Mouse (Mus musculus): Measurements from ENCODE around the gene Dnah1. TPM values are rescaled to one million over a fixed set of nuclear protein-coding genes. Genes with fewer than 3 reads are reported as not detected.

The Dnah1 gene
- total and polyA plus RNA-seq, 2 experiments = under 0.01 to 0.04 TPM

DNA sequence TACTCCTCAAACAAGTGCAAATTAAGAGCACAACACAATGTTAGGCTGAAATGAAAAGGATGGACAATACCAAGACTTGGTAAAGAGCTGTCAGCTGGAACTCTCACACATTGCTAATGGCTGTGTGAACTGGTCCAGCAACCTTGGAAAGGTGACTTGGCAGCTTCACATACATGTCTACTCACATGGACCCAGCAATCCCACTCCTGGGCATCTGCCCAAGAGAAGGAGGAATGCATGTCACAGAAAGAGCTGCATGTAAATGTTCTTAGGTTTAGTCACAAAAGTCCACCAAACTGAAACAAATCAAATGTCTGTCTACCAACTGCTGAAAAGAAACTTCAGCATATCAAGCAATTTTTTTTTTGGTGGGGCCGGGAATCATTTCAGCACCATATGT, 77.8 kb downstream of the Dnah1 start:
- DNase-seq (ENCODE audit: extremely low read depth, low read depth, low spot score) = no peak
- Histone ChIP-seq H3K27ac (replicated peaks; ENCODE audit: insufficient read depth, low read depth, low read length) (no peak overlapping the region), H3K9ac (ENCODE audit: low read depth, low read length) (no peak overlapping the region), H3K4me1 (ENCODE audit: control insufficient read depth, insufficient read depth, low read length) (no peaks in the 10 kb centered on the region; the same call in 1 of the 2 replicates), H3K4me3 (ENCODE audit: insufficient read depth, low read depth, low read length) (no peak overlapping the region), H3K79me2 (ENCODE audit: control insufficient read depth, insufficient read depth, low read length) (no peaks in the 10 kb centered on the region), H3K27me3 (ENCODE audit: control insufficient read depth, insufficient read depth, low read length) (no peaks in the 10 kb centered on the region), H3K36me3 (ENCODE audit: control insufficient read depth, insufficient read depth, low read length) (0 out of 2 replicates have a peak, but pooled peaks cover 4% of the 10 kb centered on the region)
- 82% methylated on average over 1 of the region's 1 CpGs for WGBS
- TF ChIP-seq CTCF (IDR thresholded peaks at IDR 0.05; ENCODE audit: low read depth, low read length) (no peak), POLR2A (IDR thresholded peaks at IDR 0.05; ENCODE audit: extremely low read depth, insufficient read depth, low read length) (no peak)

DNA sequence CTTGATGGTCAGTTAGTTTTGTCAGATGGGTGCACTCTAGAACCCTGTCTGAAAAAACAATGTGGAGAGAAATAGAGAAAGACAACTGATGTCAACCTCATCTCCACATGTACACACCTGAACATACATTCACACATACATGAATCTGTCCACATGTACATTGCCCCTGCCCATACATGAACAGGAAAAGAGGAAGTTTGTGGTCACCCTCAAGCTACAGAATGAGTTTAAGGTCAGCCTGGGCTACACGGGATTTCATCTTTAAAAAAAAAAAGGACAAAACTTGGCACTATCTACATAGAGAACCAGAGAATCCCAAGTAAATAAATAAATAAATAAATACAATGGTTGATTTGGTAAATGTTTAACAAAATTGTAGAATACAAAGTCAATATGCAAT, 78.9 kb downstream of the Dnah1 start:
- Histone ChIP-seq H3K79me2 (ENCODE audit: control insufficient read depth, insufficient read depth, low read length) (no peaks in the 10 kb centered on the region), H3K4me1 (ENCODE audit: control insufficient read depth, insufficient read depth, low read length) (no peaks in the 10 kb centered on the region), H3K36me3 (ENCODE audit: control insufficient read depth, insufficient read depth, low read length) (peaks cover 4% of the 10 kb centered on the region; the same call in 1 of the 2 replicates), H3K9ac (ENCODE audit: low read depth, low read length) (no peak overlapping the region), H3K27me3 (ENCODE audit: control insufficient read depth, insufficient read depth, low read length) (no peaks in the 10 kb centered on the region), H3K27ac (replicated peaks; ENCODE audit: insufficient read depth, low read depth, low read length) (no peak overlapping the region), H3K4me3 (ENCODE audit: insufficient read depth, low read depth, low read length) (no peak overlapping the region)
- no peak for DNase-seq (ENCODE audit: extremely low read depth, low read depth, low spot score)
- TF ChIP-seq CTCF (IDR thresholded peaks at IDR 0.05; ENCODE audit: low read depth, low read length) = no peak
- no peak for TF ChIP-seq POLR2A (IDR thresholded peaks at IDR 0.05; ENCODE audit: extremely low read depth, insufficient read depth, low read length)
- WGBS = 62% methylated on average over 1 of the region's 1 CpGs

- no peak overlapping the region for H3K4me3 ChIP-seq (ENCODE audit: insufficient read depth, low read depth, low read length)
- H3K9ac ChIP-seq (ENCODE audit: low read depth, low read length) = no peak overlapping the region
- H3K27ac ChIP-seq (replicated peaks; ENCODE audit: insufficient read depth, low read depth, low read length) = no peak overlapping the region
- DNase-seq (ENCODE audit: extremely low read depth, low read depth, low spot score) = no peak
- H3K4me1 ChIP-seq (ENCODE audit: control insufficient read depth, insufficient read depth, low read length) = no peaks in the 10 kb centered on the region
- no peaks in the 10 kb centered on the region for H3K79me2 ChIP-seq (ENCODE audit: control insufficient read depth, insufficient read depth, low read length)
- no peak for TF ChIP-seq CTCF (IDR thresholded peaks at IDR 0.05; ENCODE audit: low read depth, low read length)
- no peak for TF ChIP-seq POLR2A (IDR thresholded peaks at IDR 0.05; ENCODE audit: extremely low read depth, insufficient read depth, low read length)
- H3K27me3 ChIP-seq (ENCODE audit: control insufficient read depth, insufficient read depth, low read length) = no peaks in the 10 kb centered on the region
- H3K36me3 ChIP-seq (ENCODE audit: control insufficient read depth, insufficient read depth, low read length) = peaks cover 4% of the 10 kb centered on the region; the same call in 1 of the 2 replicates
- WGBS = 81% methylated on average over 3 of the region's 3 CpGs
These were observed 83.2 kb downstream of the Dnah1 start for GRCm38 (mm10) chr14:31240528-31240927.

GRCm38 (mm10) chr14:31237101-31237882, 86.4 kb downstream of the Dnah1 start:
- Histone ChIP-seq H3K9ac (ENCODE audit: low read depth, low read length) (no peak overlapping the region), H3K4me1 (ENCODE audit: control insufficient read depth, insufficient read depth, low read length) (no peaks in the 10 kb centered on the region), H3K27me3 (ENCODE audit: control insufficient read depth, insufficient read depth, low read length) (no peaks in the 10 kb centered on the region), H3K27ac (replicated peaks; ENCODE audit: insufficient read depth, low read depth, low read length) (no peak overlapping the region), H3K79me2 (ENCODE audit: control insufficient read depth, insufficient read depth, low read length) (no peaks in the 10 kb centered on the region), H3K36me3 (ENCODE audit: control insufficient read depth, insufficient read depth, low read length) (no peaks in the 10 kb centered on the region; the same call in 1 of the 2 replicates), H3K4me3 (ENCODE audit: insufficient read depth, low read depth, low read length) (no peak overlapping the region)
- TF ChIP-seq POLR2A (IDR thresholded peaks at IDR 0.05; ENCODE audit: extremely low read depth, insufficient read depth, low read length) = no peak
- TF ChIP-seq CTCF (IDR thresholded peaks at IDR 0.05; ENCODE audit: low read depth, low read length) = no peak
- 82% methylated on average over 7 of the region's 7 CpGs for WGBS
- no peak for DNase-seq (ENCODE audit: extremely low read depth, low read depth, low spot score)

DNA sequence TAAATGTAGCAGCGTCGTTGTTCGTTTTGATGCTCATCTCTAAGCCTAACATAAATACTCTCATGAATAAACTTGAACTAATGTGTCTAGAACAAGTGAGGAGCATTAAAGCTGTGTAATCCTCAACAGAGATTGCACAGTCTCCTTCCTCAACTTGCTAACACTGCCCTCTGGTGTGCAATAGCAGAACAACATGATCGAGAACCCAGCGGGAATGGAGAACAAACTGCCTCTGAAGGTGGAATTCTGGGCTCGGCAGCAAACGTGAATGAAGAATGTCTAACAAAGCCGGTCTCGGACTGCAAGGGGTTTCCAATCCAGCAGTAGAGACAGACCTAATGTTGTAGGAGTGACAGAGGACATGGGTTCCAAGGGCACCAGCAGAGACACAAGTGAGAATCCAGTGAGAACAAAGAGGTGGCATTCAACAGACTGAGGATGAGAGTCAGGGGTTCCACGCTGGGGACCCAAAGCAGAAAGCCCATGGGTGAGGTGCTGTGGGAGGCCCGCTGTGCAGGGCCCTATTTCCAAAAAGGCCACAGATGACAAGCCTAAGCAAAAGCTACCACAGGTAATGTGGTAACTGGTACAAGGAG, 89.6 kb downstream of the Dnah1 start:
- Histone ChIP-seq H3K36me3 (ENCODE audit: control insufficient read depth, insufficient read depth, low read length) (no peaks in the 10 kb centered on the region), H3K4me1 (ENCODE audit: control insufficient read depth, insufficient read depth, low read length) (no peaks in the 10 kb centered on the region), H3K27ac (replicated peaks; ENCODE audit: insufficient read depth, low read depth, low read length) (no peak overlapping the region), H3K79me2 (ENCODE audit: control insufficient read depth, insufficient read depth, low read length) (no peaks in the 10 kb centered on the region), H3K9ac (ENCODE audit: low read depth, low read length) (0 out of 2 replicates have a peak overlapping the region, but pooled peaks have one; percentile 43), H3K27me3 (ENCODE audit: control insufficient read depth, insufficient read depth, low read length) (no peaks in the 10 kb centered on the region), H3K4me3 (ENCODE audit: insufficient read depth, low read depth, low read length) (no peak overlapping the region)
- peak; percentile 53 for DNase-seq (ENCODE audit: extremely low read depth, low read depth, low spot score)
- TF ChIP-seq POLR2A (IDR thresholded peaks at IDR 0.05; ENCODE audit: extremely low read depth, insufficient read depth, low read length) (no peak), CTCF (IDR thresholded peaks at IDR 0.05; ENCODE audit: low read depth, low read length) (peak; percentile 59)
- WGBS = 12% methylated on average over 11 of the region's 11 CpGs
